Mouse (Mus musculus) megakaryocyte-erythroid progenitor cell, adult 5-6 weeks (primary cell): ENCODE results near the gene Vezt. TPM values are rescaled to one million over a fixed set of nuclear protein-coding genes. Genes with fewer than 3 reads are reported as not detected.

Source experiments
- ATAC-seq: replicated peaks from 2 replicates; pipeline ENCODE4 v1.8.0; 2016; ENCODE audit warnings: mild to moderate bottlenecking, inconsistent platforms; ENCODE audit not compliant: severe bottlenecking, poor library complexity, low FRiP score, low TSS enrichment
- total RNA-seq, 2 experiments: library from RNA; stranded (forward) in 1 of 2; stranded (reverse) in 1 of 2; fragments of 200-1000, 215-1000 nt in 1 of 2; fragments of >200 nt in 1 of 2; fragmentation: Nextera tagmentation in 1 of 2; gene quantifications; 2 replicates each; pipeline ENCODE4 v1.2.3; 2014 to 2017

Gene Vezt
- total RNA-seq, 2 experiments from 2014 or later, result 10.6 to 21.1 TPM

DNA sequence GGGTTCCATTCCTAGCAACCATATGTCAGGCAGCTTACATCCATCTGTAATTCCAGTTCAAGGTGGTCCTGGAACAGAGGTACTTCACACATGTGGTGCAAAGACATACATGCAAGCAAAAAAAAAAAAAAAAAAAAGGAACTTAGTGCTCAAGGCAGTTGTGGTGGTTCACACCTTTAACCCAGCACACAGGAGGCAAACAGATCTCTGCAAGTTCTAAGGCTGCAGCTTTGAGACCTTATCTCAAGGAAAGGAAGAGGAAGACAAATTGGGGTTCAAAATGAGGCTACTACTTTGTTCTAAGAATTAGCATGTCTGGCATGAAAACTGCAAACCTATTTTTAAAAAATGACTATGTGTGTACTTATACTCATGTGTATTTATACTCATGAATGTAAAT, 50.3 kb downstream of the Vezt start:
- ATAC-seq, result no peak

DNA sequence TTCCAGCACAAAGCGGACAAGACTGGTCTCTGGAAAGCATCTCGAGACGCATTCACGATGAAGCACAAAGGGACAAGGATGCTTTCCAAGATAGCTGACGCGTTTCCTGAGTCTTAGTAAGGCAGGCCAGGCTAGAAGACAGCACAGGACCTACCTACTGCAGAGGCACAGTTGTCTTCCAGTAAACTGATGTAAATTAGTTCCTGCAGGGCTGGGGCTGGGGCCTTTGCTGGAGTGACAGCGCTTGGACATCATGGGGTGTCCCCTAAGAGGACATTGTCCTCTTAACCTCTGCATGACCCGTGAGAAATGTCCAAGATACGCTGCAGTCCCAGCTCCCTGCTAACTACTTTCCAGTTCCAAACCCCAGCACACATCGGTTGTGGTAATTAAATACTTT, 66.3 kb downstream of the Vezt start:
- ATAC-seq, result no peak

GRCm38 (mm10) chr10:93967486-93967885, 68.1 kb downstream of the Vezt start:
- no peak for ATAC-seq

DNA sequence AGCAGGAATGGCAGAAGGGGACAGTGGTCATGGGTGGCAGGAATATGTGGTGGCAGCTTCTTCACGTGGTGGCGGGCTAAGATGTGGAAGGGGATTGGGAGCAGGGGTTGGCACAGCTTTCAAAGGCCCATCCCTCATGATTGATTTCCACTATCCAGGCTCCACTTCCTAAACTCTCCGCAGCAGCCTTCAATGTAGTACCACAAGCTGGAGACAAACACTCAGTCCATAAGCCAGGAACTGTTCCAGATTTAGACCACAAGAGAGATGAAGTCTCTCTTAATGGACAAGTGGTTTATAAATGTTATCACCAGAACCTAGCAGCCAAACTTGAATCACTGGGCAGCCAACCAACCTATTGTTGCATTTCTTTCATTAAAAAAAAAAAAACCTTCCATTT, 81.6 kb downstream of the Vezt start:
- ATAC-seq, result no peak

- no peak for ATAC-seq
Measured at GRCm38 (mm10) chr10:93953504-93953903, 82.1 kb downstream of the Vezt start.

- no peak for ATAC-seq
Measured at GRCm38 (mm10) chr10:93950991-93951390, 84.6 kb downstream of the Vezt start.

GRCm38 (mm10) chr10:93949921-93950320, 85.7 kb downstream of the Vezt start:
- no peak for ATAC-seq

DNA sequence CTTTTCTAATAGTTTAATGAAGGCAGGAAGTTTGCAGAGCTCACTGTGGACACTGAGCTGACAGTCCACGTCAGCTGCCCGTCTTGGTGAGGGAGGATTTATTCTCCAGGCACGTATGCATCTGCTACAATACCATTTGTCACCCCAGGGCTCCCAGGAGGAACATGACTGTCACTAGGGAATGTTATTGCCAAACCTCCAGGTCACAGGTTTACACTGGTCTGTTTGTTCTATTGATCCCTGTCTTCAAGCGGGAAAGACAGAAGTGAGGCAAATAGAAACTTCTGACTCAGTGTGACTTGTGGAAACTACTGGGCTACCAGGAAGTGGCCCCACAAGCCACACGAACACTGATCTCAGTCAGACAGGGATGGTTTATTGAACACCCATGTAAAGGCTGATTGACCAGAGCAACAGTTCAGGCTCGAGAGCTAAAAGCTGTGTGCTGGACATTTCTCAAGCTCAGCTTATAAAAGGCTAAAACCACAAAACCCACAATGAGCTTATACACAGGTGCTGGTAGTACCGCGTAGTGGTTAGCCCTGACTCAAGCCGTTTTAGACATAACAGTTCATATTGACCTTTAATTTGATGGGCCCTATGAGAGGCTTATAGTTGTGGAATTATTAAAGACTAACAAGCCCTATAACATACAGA, 89.6 kb downstream of the Vezt start:
- no peak for ATAC-seq

GRCm38 (mm10) chr10:93945364-93945763, 90.3 kb downstream of the Vezt start:
- ATAC-seq, result no peak

GRCm38 (mm10) chr10:93944241-93944640, 91.4 kb downstream of the Vezt start:
- ATAC-seq, result no peak

DNA sequence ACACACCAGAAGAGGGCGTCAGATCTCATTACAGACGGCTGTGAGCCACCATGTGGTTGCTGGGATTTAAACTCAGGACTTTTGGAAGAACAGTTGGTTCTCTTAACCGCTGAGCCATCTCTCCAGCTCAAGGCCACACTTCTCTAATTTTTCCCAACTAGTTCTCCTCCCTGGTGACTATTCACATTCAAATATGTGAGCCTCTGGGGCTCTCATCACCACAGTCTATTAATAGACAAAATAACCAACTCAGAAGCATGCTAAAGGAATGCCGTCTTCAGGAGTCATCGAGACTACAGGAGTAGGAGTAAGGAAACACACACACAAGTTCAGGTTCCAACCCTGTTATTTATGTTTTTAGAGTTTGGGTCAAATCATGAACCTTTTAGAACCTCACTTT, 95.3 kb downstream of the Vezt start:
- ATAC-seq, result no peak

GRCm38 (mm10) chr10:93939676-93940075, 95.9 kb downstream of the Vezt start:
- no peak for ATAC-seq

DNA sequence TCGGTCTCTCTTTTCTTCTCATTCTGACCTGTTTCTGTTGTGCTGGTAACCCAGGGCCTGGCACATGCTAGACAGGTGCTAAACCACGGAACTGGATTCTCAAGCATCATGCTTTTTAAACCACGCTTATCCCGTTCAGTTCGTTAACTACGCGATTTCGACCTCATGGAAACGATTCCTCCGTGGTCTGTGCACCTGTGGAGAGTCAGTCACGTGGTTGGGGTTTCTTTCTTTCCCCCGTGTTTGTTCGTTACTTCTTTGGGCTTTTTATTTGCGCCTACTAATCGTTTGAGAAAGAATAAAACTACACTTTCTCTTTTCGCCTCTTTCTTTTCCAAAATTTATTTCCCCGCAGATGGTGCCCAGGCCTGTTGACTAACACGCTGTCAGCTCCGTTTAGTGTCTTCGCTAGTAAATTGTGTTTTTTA, 96.8 kb downstream of the Vezt start:
- no peak for ATAC-seq

DNA sequence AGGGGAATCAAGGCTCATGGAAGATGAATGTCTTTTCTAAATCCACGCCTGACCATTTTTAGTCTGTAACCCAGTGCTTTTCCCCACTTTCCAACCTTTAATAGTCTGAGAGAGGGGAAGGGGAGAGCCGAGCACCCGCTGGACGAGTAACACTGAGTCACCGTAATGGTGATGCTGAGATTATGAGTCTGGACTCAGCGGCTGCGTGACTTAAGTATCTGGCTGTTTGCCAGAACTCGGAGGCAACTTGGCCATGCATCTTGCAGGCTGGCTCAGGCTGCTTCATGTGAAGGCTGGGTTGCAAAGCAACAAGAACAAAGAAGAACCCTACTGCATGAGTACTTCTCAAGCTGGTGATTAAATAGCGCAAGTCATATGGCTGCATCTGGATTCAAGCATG, 101.6 kb downstream of the Vezt start:
- 0 out of 2 replicates have a peak, but pooled peaks have one; percentile 8 for ATAC-seq

DNA sequence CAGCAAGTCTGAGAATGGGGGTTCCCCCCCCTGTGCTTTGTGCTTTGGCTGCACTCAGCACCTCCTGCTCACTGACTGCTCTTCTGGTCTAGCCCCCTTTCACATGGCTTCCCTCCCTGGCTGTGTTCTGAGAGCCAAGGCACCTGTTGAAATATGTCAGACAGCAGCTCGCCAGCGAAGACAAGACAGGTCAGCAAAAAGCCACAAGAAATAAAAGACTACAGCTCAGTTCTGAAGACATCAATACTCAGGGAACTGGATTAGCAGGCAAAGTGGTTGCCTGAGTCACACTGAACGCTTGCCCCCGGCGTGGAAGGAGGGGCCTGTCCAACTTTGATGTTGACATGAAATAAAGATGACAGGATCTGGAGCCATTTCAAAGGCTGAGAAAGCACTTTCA, 102.8 kb downstream of the Vezt start:
- no peak for ATAC-seq

DNA sequence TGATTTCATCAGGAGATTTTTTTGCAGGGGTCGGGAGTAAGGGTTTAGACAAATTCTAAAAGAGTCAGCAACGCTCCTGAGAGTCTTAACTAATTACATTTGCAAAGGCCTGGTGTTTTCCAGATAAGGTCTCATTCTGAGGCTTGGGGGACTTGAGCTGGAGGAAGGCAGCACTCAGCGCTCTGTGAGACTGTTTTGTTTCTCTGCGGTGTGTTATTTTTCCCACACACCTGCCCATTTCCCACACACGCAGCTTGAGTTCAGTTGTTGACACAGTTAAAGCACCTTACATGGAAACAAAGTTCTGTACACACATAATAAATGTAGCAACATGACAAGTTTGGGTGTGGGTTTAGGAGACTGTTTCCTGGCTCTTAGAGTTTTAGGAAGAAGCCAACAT, 103.6 kb downstream of the Vezt start:
- ATAC-seq, result no peak

GRCm38 (mm10) chr10:93931431-93931830, 104.2 kb downstream of the Vezt start:
- ATAC-seq, result no peak

GRCm38 (mm10) chr10:93930236-93930824, 105.3 kb downstream of the Vezt start:
- peak; percentile 67 for ATAC-seq

DNA sequence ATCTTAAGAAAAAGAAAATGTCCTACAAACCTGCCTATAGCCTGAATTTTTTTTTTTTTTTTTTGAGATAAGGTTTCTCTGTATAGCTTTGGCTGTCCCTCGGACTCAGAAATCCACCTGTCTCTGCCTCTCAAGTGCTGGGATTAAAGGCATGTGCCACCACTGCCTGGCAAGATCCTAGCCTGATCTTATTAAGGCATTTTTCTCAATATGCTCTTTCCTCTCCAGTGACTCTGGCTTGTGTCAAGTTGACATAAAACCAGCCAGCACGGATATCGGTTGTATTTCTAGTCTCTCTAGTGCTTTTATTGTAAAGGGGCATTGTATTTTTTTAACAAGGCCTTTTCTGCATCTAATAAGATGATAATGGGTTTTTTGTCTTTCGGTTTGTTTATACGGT, 111.0 kb downstream of the Vezt start:
- no peak for ATAC-seq

DNA sequence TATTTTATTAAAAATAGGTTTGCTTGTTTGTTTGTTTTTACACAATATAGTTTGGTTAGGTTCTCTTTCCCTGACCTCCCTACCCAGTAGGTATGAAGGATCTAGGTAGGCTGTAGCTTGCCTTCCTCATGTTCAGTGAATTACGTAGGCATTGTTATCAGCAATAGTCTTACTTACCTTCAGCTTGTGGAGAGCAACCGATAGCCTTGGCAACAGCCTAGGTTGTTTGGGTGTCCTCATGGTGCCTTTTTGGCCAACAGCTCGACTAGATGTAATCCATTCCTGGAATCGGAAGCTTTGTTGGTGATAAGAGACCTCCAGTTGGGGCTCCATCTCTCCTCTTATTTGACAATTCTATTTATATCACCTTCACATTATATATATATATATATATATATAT, 114.5 kb downstream of the Vezt start:
- ATAC-seq, result 0 out of 2 replicates have a peak, but pooled peaks have one; percentile 30

DNA sequence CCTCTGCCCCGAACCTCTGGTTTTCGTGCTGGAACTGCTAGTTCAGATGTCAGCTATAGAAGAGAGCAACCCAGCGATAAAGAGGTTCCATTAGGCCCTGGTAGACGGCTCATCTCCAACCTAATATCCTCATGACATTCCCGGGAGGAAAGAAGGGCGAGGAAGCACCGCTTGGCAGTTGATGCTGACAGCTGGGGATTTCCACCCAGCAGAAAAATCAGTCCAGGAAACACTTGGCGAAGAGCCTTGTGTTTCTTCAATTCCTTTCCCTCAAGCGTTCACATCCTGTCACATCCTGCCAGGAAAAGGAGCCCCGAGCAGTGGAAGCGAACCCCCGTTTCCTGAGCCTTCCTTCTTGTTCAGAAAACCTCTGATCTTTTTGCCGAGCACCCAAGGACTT, 116.4 kb downstream of the Vezt start:
- ATAC-seq, result no peak
